Mouse (Mus musculus) liver, embryonic 15.5 days (tissue): ENCODE results near the gene Megf8. TPM values are rescaled to one million over a fixed set of nuclear protein-coding genes. Genes with fewer than 3 reads are reported as not detected.

Experiments
- ATAC-seq: fragments of 200-750 bp; cut with Nextera tagmentation; 2 replicates; pipeline ENCODE4 v1.8.0; 2017; ENCODE audit warnings: moderate number of reproducible peaks, mild to moderate bottlenecking, moderate library complexity; ENCODE audit not compliant: insufficient read depth
- H3K27ac ChIP-seq: fragments of 300-500 bp; sonication (generic); replicated peaks from 2 replicates; pipeline ENCODE4 v1.5.1; 2015; ENCODE audit warnings: mild to moderate bottlenecking, inconsistent platforms
- H3K27me3 ChIP-seq: fragments of 300-500 bp; sonication (generic); 2 replicates; pipeline ENCODE4 v1.6.1; 2015; ENCODE audit warnings: mild to moderate bottlenecking, inconsistent platforms
- H3K36me3 ChIP-seq: fragments of 300-500 bp; sonication (generic); replicated peaks from 2 replicates; pipeline ENCODE4 v1.6.1; 2015; ENCODE audit warnings: moderate library complexity, mild to moderate bottlenecking, inconsistent platforms
- H3K4me1 ChIP-seq: fragments of 300-500 bp; sonication (generic); replicated peaks from 2 replicates; pipeline ENCODE4 v1.6.1; 2015; ENCODE audit warnings: inconsistent platforms
- H3K4me2 ChIP-seq: fragments of 300-500 bp; sonication (generic); 2 replicates; pipeline ENCODE4 v1.6.1; 2015; ENCODE audit warnings: moderate library complexity, mild to moderate bottlenecking, inconsistent platforms
- H3K4me3 ChIP-seq: fragments of 300-500 bp; sonication (generic); replicated peaks from 2 replicates; pipeline ENCODE4 v1.5.1; 2015; ENCODE audit warnings: mild to moderate bottlenecking, inconsistent platforms
- H3K9ac ChIP-seq: fragments of 300-500 bp; sonication (generic); 2 replicates; pipeline ENCODE4 v1.6.1; 2015; ENCODE audit warnings: moderate library complexity, mild to moderate bottlenecking, inconsistent platforms
- H3K9me3 ChIP-seq: fragments of 300-500 bp; sonication (generic); replicated peaks from 2 replicates; pipeline ENCODE4 v1.6.1; 2016; ENCODE audit warnings: inconsistent platforms
- WGBS: fragments of 180-500 bp; shearing (Covaris S2); methylation state at CpG from one replicate; pipeline ENCODE4 v1.1.7; 2015; ENCODE audit warnings: mixed read lengths; ENCODE audit not compliant: insufficient replicate concordance; 5-methylcytosine and 5-hydroxymethylcytosine counted together
- polyA plus RNA-seq: library from polyadenylated mRNA; unstranded; fragments of >200 nt; fragmentation: Nextera tagmentation; extraction: Ambion mirVana; gene quantifications from 2 replicates; pipeline ENCODE4 v1.2.1, GENCODE M21; 2015

The Megf8 gene
- polyA plus RNA-seq, 1 experiment from 2014 or later, result 0.79 TPM

GRCm38 (mm10) chr7:25363151-25363550, 46.2 kb downstream of the Megf8 start:
- Histone ChIP-seq H3K4me3 (no peak overlapping the region), H3K4me1 (no peaks in the 10 kb centered on the region), H3K27ac (no peak overlapping the region), H3K36me3 (no peaks in the 10 kb centered on the region), H3K4me2 (no peak overlapping the region), H3K9me3 (no peaks in the 10 kb centered on the region), H3K27me3 (peaks cover 34% of the 10 kb centered on the region), H3K9ac (no peak overlapping the region)
- WGBS, result 86% methylated on average over 19 of the region's 19 CpGs
- no peak for ATAC-seq

GRCm38 (mm10) chr7:25363632-25364031, 46.7 kb downstream of the Megf8 start:
- Histone ChIP-seq H3K4me3 (no peak overlapping the region), H3K4me1 (no peaks in the 10 kb centered on the region), H3K9me3 (no peaks in the 10 kb centered on the region), H3K27ac (no peak overlapping the region), H3K27me3 (peaks cover 39% of the 10 kb centered on the region), H3K9ac (no peak overlapping the region), H3K4me2 (no peak overlapping the region), H3K36me3 (no peaks in the 10 kb centered on the region)
- WGBS, result 77% methylated on average over 17 of the region's 17 CpGs
- ATAC-seq, result no peak

GRCm38 (mm10) chr7:25365937-25366625, 49.1 kb downstream of the Megf8 start:
- H3K36me3 ChIP-seq, result no peaks in the 10 kb centered on the region

GRCm38 (mm10) chr7:25367632-25368293, 50.8 kb downstream of the Megf8 start:
- WGBS, result 4% methylated on average over 33 of the region's 33 CpGs
- Histone ChIP-seq H3K9me3 (no peaks in the 10 kb centered on the region), H3K27me3 (peaks cover 57% of the 10 kb centered on the region), H3K9ac (no peak overlapping the region), H3K4me2 (no peak overlapping the region), H3K36me3 (no peaks in the 10 kb centered on the region), H3K27ac (no peak overlapping the region), H3K4me1 (no peaks in the 10 kb centered on the region), H3K4me3 (no peak overlapping the region)
- ATAC-seq, result no peak

More at GRCm38 (mm10) chr7:25365937-25366625, 49.1 kb downstream of the Megf8 start:
- no peak overlapping the region for H3K4me2 ChIP-seq
- H3K4me1 ChIP-seq, result no peaks in the 10 kb centered on the region
- H3K27ac ChIP-seq, result no peak overlapping the region
- peaks cover 57% of the 10 kb centered on the region for H3K27me3 ChIP-seq
- 39% methylated on average over 13 of the region's 13 CpGs for WGBS
- no peak overlapping the region for H3K4me3 ChIP-seq
- no peaks in the 10 kb centered on the region for H3K9me3 ChIP-seq
- H3K9ac ChIP-seq, result no peak overlapping the region
- no peak for ATAC-seq

GRCm38 (mm10) chr7:25368333-25368732, 51.4 kb downstream of the Megf8 start:
- Histone ChIP-seq H3K4me2 (no peak overlapping the region), H3K27ac (no peak overlapping the region), H3K9ac (no peak overlapping the region), H3K4me1 (no peaks in the 10 kb centered on the region), H3K36me3 (no peaks in the 10 kb centered on the region), H3K4me3 (no peak overlapping the region), H3K9me3 (no peaks in the 10 kb centered on the region), H3K27me3 (peaks cover 57% of the 10 kb centered on the region)
- no peak for ATAC-seq
- WGBS, result 21% methylated on average over 12 of the region's 12 CpGs

GRCm38 (mm10) chr7:25369058-25369749, 52.2 kb downstream of the Megf8 start, which contains the start of gene Cnfn:
Gene Cnfn (minus strand): TSS chr7:25369724.
- Histone ChIP-seq H3K4me2 (no peak within 1 kb of the TSS), H3K4me1 (no peaks in the 10 kb centered on the region), H3K27ac (no peak within 1 kb of the TSS), H3K9ac (no peak within 1 kb of the TSS), H3K4me3 (no peak within 1 kb of the TSS), H3K36me3 (no peaks in the 10 kb centered on the region), H3K27me3 (peaks cover 57% of the 10 kb centered on the region), H3K9me3 (no peaks in the 10 kb centered on the region)
- ATAC-seq, result no peak
- 43% methylated on average over 12 of the region's 12 CpGs for WGBS

GRCm38 (mm10) chr7:25372441-25372840, 55.5 kb downstream of the Megf8 start:
- H3K9me3 ChIP-seq, result no peaks in the 10 kb centered on the region
- no peak for ATAC-seq
- H3K4me3 ChIP-seq, result no peak overlapping the region
- WGBS, result 57% methylated on average over 5 of the region's 5 CpGs
- no peaks in the 10 kb centered on the region for H3K36me3 ChIP-seq
- H3K9ac ChIP-seq, result no peak overlapping the region
- no peak overlapping the region for H3K4me2 ChIP-seq
- H3K4me1 ChIP-seq, result peaks cover 10% of the 10 kb centered on the region
- peaks cover 49% of the 10 kb centered on the region for H3K27me3 ChIP-seq
- H3K27ac ChIP-seq, result no peak overlapping the region

- WGBS, result 7% methylated on average over 17 of the region's 17 CpGs
- no peak overlapping the region for H3K9ac ChIP-seq
- no peaks in the 10 kb centered on the region for H3K36me3 ChIP-seq
- peaks cover 18% of the 10 kb centered on the region for H3K27me3 ChIP-seq
- H3K9me3 ChIP-seq, result no peaks in the 10 kb centered on the region
- H3K27ac ChIP-seq, result no peak overlapping the region
- peaks cover 30% of the 10 kb centered on the region for H3K4me1 ChIP-seq
- peak overlapping the region; percentile 32 for H3K4me3 ChIP-seq
- 0 out of 2 replicates have a peak, but pooled peaks have one; percentile 30 for ATAC-seq
- peak overlapping the region; percentile 59 for H3K4me2 ChIP-seq
Measured at GRCm38 (mm10) chr7:25376556-25376955, 59.6 kb downstream of the Megf8 start.

- H3K4me2 ChIP-seq, result peak overlapping the region; percentile 59
- H3K4me1 ChIP-seq, result peaks cover 30% of the 10 kb centered on the region
- WGBS, result 58% methylated on average over 8 of the region's 8 CpGs
- H3K27ac ChIP-seq, result no peak overlapping the region
- peaks cover 18% of the 10 kb centered on the region for H3K27me3 ChIP-seq
- no peaks in the 10 kb centered on the region for H3K9me3 ChIP-seq
- peaks cover 3% of the 10 kb centered on the region; the same call in 1 of the 2 replicates for H3K36me3 ChIP-seq
- no peak overlapping the region for H3K9ac ChIP-seq
- peak overlapping the region; percentile 32; the same call in 1 of the 2 replicates for H3K4me3 ChIP-seq
- no peak for ATAC-seq
Measured at GRCm38 (mm10) chr7:25377100-25377700, 60.2 kb downstream of the Megf8 start.

GRCm38 (mm10) chr7:25378181-25379100, 61.5 kb downstream of the Megf8 start:
- Histone ChIP-seq H3K4me3 (no peak overlapping the region), H3K9me3 (no peaks in the 10 kb centered on the region), H3K4me1 (peaks cover 30% of the 10 kb centered on the region), H3K36me3 (peaks cover 13% of the 10 kb centered on the region; the same call in 1 of the 2 replicates), H3K9ac (no peak overlapping the region), H3K27me3 (peaks cover 18% of the 10 kb centered on the region), H3K27ac (no peak overlapping the region), H3K4me2 (no peak overlapping the region)
- no peak for ATAC-seq
- WGBS, result 67% methylated on average over 13 of the region's 13 CpGs
